Mouse (Mus musculus) ovary, postnatal 14 days (tissue): ENCODE data around the gene Nudt2.

Experiments used
- DNase-seq: peaks from one replicate; pipeline ENCODE4 v3.0.0; 2022; ENCODE audit warnings: low spot score

Gene Nudt2

DNA sequence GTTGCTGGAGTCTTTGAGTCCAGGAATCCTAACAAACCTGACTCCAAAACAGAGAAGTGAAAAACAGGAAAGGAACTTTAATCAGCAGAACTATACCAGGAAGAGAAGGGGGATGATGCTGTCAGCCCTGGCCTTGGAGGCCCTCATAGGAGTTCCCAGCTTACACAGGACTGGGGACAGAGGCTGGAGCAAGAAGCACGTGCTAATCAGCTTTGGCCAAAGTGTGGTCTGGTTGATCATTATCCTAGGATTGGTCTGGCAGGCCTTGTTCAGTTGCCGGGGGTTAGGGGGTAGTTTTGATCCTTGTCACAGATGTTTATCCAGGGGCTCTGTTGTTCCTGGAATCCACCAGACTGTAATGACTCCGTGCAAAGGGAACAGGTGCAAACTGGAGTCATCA is 29.4 kb downstream of the Nudt2 start:
- no peak for DNase-seq

DNA sequence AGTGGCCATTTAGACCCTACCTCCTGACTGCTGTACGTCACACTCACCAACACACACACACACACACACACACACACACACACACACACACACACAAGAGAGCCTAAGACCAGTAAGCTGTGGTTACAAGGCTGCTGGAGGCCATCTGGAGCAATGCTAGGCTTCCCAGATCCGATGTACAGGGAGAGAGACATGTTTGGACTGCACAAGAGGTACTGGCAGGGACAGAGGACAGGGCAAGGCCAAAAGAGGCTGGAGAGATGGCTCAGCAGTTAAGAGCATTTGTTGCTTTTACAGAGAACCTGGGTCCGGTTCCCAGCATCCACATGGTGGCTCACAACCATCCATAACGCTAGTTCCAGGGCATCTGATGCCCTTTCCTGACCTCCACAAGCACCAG is 30.1 kb downstream of the Nudt2 start:
- no peak for DNase-seq

DNA sequence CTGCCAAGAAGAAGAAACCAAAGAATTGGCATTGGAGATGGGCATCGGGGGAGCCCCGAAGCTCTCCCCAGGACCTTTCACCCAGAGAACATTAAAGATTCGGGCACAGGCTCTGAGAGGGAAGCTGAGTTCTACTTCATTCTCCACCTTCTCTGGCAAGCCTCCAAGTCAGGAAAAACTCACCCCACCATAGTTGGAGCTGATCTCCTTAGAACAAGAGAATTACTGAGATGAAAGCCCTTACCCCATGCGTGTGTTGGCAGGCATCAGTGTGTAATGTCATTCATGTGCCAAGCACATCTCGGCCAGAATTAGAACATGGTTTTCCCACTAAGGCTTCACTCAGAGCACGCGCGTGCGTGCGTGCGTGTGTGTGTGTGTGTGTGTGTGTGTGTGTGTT is 30.9 kb downstream of the Nudt2 start:
- no peak for DNase-seq

DNA sequence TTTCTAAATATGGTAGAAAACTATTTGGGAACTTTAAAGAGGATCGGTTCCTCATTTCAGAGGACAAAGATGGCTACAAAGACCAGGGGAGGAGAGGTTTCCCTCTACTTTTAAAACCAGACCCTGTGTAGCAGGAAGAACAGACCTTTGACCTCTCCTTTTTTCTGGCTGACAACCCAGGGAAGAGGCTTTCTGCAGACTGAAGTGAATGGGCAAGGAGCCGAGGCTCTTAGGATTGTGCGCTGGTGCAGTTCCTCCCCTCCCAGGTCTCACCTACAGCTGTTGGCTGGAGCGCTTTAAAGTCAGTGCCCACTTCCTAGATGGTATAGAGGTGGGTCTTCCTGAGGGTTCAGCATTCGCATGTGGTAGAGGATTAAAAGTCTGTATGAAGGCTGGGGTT is 32.1 kb downstream of the Nudt2 start:
- no peak for DNase-seq

DNA sequence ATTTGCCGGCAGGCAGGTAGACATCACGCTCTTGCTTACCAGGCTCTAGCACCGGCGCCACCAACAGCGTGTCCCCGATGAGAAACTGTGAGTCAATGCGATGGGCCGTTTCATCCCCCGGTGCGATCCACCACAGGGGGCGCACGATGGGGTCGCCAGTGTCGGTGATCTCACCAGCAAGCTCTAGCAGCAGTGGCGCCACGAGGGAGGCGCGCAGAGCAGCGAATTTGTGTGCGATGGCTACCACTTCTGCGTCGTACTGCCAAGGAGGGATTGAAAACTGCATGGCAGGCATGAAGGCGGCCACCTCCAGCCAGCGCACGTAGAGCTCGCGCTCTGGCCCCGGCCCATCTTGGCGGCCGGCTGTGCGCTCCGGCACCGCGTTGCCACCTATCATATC is 32.6 kb downstream of the Nudt2 start:
- no peak for DNase-seq

DNA sequence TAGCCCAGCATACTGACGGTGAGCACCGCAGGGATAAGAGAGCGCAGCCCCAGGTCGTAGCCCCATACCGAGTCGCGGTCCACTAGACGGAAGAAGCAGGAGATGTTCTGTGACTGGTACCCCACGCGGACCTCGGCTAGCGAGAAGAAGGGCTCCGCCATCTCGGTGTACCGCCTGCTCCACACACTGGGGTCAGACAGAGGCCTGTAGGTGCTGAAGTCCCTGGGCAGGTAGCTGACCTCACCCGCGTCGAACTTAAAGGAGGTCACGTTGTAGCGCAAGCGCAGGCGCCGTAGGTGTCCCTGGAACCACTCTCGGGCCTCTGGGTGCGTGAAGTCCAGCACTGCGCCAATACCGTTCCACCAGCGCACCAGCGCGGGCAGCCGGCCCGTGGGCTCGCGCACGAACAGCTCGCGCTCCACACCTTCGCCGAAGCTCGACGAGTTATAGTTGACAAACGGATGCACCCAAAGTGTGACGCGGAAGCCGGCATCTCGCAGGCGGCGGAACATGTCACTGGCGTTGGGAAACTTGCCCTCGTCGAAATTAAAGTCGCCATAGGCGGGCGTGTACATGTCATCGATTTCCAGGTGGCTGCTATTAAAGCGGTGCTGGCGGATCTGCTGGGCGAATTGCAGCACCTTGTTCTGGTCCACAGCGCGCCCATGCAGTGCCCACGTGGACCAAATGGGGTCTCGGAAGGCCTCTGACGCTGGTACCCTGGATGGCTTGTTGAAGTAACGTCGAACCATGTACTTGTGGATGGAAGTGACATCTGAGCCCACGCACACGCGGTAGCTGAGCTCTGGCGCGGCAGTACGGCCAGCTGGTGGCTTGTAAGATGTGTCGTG is 33.3 kb downstream of the Nudt2 start:
- no peak for DNase-seq

DNA sequence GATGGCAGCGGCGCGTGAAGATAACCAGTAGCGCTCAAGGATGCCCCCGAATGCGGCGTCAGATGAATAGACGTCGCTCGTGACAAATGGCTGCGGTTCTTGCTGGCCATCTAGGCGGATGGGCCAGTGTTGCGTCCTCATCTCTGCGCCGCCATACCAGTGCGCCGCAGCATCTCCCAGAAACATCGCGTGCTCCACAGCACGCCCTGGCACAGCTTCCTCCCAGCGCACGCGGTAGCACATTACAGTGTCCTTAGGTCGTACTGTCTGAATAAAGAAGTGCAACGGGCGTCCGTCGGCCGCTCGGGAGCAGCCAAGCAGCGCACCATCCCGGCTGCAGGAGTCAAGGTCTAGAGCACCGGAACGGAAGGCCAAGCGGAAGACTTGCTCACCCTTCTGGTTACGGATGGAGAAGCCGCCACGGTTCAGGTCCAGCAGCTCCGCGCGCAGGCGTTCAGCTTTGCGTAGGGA is 34.0 kb downstream of the Nudt2 start:
- DNase-seq = no peak

DNA sequence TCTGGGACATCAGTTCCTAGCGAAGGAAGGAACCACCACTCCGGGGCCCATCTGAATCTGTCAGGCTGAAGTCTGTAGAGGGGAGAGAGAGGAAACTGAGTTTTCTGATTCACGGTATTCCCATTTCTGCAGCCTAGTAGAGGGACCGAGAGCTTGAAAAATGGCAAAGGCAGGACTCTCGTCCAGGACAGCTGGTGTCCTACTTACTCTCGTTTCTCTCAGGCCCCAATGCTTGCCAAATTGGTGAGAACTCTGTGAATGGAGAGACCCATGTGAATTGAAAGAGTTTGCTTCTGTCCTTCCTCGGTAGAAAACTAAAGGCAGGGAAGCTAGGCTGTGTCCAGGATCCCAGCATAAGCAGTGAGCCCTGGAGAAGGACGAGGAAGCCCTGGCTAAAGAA is 34.7 kb downstream of the Nudt2 start:
- DNase-seq = no peak

DNA sequence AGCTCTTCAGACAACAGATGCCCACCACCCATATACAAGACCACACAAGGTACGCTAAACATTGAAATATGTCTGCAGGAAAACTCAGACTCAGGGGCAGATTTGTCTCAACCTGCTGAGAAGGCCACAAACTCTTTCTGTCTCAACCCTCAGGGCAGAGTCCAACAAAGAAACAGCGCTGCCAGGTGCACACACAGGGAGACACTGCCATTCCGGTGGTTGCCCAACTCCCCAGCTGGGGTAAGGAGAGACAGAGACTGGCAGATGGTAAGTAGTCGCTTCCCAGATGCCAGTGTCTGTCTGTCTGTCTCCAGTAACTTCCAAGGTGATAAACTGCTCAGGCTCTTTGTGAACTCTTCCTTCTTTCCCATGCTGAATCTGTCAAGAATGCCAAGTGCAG is 35.8 kb downstream of the Nudt2 start:
- no peak for DNase-seq

DNA sequence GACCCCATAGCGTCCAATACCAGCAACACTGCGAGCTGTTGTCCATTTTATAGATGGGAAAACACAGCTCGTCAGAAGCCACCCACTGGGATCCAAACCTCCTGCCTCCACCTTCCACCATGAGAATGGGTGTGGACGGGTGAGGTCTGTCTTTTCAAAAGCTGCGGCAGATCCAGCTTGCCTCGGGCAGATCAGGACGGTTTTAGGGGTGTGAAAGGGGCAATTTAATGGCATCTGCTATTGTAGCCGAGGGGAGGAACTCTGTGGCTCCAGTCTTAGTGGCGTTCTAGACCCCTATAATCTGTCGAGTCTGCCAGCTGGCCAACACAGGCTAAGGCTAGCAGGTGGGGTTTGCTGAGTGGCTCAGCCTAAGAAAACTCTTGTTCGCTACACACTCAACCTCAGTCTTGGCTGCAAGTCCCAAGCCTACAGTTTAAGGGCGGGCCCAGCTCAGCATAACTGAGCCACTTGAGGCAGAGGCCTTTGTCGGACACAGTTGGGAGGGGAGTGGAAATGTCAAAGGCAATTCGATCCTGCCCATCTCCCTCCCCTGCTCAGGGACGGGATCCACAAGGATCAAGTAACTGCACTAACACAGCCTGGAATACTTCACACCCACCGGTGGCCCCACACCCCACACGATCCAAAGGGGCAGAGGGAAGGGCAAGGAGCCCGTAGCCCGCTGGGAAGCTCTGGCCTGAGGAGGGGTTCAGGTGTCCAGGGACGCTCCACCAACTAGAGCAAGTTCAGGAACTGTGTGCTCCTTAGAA is 37.4 kb downstream of the Nudt2 start:
- DNase-seq = no peak

DNA sequence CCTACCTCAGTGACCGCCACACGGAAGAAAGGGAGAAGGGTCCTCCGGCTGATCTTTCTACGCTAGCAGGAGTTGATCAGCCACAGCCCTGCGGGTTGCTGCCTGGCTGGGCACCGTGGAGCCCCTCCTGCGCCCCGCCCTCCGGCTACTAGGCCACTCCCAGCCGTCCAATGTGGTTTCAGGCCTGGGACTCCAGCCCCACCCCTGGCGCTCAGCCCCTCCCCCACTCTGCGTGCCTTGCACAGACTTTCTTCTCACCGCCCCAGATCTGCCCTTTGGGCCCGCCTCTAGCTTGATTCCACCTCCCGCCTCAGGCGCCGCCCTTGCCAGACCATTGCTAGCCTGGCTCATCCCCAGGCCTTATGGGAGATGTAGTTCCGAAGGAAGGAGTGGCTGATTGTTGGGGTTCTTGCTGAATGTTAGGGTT is 38.0 kb downstream of the Nudt2 start, which contains the start of gene AI464131:
TSS of gene AI464131 (minus strand) at position 91 of the 427 bp plus-strand sequence.
- DNase-seq = peak; percentile 95

DNA sequence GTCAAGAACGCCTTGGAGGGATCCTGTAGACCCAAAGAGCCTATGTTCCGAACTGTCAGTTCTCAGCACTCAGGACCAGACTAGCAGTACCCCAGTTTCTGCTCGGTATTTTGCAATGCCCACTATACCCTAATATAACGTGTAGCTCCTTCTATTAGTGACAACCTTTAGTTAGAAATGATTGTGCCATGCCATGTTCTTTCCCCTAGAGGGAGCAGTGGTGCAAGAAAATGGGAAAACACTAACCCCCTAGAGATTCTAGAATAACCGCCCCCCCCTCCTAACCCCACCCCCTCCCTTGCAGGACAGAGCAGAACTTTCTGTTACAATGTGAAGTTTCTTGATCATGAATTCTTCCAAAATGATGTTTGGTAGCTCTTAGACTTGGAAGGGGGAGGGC is 39.4 kb downstream of the Nudt2 start:
- DNase-seq = no peak

DNA sequence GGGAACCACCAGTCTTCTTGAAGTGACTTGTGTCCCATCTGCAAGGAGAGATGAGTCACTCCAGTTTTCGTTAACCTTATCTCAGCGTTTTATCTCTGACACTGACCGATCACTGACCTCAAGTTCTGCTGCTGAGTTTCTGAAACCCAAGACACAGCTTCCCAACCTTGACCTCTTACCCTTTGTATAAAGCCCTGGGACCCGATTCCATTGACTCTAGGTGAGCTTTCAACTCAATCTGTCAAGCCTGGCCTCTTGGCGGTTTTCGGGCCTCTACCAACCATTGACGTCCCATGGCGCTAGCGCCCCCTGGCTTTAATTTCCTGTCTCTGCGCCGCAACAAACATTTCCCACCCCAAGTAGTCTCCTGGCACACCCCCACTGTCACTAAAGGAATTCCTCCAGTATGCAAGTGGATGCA is 40.2 kb downstream of the Nudt2 start:
- DNase-seq = no peak

DNA sequence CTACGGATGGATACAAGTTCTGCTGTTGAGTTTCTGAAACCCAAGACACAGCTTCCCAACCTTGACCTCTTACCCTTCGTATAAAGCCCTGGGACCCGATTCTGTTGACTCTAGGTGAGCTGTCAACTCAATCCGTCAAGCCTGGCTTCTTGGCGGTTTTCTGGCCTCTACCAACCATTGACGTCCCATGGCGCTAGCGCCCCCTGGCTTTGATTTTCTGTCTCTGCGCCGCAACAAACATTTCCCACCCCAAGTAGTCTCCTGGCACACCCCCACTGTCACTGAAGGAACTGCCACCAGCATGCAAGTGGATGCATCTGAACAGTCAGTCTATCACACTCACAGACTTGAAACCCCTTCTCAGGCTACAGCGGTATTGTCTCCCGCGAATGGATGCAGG is 41.2 kb downstream of the Nudt2 start:
- no peak for DNase-seq

DNA sequence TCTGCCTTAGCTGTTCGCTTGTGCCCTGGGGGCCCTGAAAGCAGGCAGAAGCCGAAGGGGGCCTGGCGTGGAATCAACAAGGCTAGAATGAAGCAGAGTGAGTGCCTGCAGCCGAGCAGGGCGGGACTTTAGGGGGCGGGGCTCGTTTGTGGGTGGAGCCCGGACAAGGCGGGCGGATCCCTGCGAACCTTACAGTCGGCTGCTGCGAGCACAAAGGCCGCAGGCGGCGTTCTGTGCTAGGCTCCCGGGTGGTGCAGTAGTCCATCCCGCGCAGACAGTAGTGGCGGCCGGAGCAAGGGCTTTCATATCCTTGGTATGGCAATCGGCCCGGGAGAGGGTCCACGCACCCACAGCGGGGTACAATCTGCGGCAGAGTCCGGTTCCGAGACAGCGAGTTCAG is 42.0 kb downstream of the Nudt2 start:
- peak; percentile 75 for DNase-seq

DNA sequence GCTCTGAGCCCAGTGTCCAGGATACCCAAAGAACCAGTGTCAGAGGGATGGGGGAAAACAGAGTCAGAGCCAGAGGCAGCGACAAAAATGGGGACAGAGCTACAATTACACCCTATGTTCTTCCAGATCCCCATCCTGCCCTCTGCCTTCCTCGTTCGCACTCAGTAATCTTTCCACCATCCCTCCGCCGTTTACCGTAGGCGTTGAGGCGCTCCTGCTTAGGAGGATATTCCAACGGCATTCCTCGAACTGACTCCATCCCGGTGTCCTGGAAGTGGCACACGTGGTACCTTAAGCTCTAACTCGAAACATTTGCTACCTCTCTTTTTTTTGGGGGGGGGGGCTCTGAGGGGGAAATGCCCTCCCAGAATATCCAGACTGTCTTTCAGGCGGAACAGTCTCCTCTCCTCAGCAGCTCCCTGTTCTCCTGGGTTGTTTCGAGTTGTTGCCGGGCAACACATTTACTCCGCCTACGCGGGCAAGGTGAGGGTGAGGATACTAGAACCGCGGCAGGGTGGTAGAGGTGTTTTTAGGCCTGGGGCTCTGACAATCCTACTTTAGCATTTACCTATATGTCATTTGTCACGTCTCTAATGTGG is 42.5 kb downstream of the Nudt2 start:
- no peak for DNase-seq

DNA sequence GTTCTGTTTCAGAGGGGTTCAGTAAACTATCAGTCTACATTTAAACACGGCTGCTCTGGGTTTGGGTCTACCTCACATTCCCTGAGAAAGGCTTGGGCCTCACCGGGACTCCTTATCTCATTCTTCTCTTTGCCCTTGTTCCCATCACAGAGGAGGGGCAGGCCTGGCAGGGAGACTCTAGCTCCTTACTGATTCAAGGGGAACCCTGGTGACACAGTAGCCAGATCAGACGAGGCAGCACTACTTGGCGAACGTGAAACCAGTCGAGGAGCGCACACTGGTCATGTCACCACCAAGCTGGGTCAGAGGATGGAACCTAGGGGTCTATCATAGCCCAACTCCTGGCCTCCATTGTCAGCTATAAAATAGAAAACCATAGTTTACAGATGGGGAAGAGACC is 43.0 kb downstream of the Nudt2 start:
- no peak for DNase-seq

DNA sequence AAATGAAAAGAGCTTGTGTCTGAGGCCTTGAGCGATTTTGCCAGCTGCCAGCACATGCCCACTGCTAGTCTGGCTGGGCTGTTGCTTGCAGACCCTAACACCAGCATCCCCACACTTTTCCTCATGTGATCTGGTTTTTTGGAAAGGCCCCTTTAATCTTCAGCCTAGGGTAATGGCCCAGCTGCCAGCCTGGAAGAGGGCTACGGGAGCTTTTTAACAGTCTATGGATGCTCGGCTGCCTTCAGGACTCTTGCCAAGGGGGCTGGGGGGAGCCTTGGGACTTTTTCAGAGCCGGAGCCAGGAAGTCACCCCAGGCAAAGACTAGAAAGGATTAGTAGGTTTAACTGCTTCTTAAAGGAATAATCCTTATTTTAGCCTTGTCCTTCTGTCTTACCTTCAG is 48.4 kb downstream of the Nudt2 start:
- no peak for DNase-seq

DNA sequence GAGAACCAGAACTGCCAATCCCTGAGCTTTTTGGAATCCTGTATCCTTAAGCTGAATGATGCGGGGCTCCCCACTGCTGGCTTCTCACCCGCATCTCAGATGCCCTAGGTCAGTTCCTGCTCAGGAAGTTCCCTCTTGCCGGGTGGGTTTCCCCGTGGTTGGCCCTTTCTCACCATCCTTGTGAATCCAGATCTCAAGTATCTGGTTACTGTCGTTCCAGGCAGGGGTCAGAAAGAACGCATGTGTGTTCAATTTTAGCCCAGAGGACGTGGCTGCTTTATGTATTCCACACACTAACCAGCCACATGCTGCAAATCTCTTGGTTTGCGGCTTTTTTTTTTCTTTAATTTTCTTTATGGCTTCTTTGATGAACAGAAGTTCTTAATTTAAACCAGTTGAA is 48.8 kb downstream of the Nudt2 start:
- no peak for DNase-seq

DNA sequence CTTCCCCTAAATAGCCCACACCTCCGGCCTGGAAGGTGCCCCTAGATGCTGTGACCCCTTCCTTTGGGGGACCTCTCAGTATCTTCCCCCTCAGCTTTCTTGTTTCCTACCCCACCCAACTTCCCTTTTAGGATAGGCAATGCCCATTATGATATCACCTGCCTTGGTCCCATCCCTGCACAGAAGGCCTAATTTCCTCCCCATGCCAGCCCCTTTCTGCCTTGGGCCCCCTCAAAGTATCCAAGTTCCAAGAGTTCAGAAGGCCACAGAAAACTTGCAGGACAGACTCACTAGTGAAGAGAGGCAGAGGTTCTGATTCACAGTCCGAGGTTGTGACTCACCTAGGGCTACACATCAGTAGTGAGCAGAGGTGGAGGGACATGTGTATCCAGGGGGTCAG is 52.3 kb downstream of the Nudt2 start, which contains the start of gene 1110017D15Rik:
TSS of gene 1110017D15Rik (minus strand) at position 101 of the 400 bp plus-strand sequence.
- DNase-seq = no peak

DNA sequence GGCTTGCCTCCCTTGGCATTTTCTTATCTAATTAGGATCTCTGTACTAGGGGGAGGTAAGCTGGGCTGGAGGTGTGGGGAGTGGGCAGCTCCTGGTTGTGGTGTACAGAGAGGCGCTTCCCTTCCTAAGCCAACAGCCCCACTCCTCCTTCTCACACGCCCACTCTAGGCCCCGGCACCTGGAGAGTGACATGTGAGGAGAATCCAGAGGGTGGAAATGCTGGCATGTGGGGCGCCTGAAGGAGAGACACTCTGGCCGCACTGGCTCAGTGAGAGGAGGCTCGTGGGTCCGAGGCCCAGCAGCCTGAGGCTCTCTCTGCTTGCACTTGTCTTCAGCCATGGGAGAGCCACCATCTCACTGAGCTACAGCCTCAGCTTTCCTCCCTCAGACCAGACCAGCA is 53.4 kb downstream of the Nudt2 start:
- no peak for DNase-seq

DNA sequence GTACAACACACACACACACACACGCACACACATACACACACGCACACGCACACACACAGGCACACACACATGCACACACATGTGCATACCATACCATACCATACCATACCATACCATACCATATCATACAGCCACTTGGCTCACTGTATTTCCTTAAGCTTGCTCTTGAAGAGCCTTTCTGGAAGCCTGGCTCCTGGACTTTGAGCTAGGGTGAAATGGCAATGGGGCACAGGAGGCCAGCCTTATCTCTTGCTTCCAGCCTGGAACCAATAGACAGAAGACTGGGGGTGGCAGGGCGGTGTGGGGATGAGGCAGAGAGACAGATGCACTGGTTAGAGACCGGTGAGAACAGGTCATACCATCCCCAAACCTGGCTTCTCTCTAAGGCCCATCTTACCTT is 54.2 kb downstream of the Nudt2 start:
- no peak for DNase-seq

DNA sequence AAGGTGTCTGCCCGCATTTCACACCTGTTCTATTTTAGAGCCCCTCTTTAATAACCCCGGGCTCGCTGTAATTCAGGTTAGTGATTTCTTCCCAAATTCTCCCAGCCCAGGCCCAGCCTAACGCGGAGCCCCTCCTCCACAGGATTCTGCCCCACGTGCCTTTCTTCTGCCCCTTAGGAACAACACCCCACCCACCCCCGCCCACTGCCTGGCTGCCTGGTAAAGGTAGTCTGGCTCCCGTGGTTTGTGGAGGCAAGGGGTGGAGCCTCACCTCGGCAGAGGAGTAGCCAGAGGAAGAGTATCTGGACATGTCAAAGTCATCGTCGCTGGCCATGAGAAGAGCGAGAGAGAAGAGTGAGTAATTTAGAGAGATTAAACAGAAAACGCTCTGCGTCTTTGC is 55.7 kb downstream of the Nudt2 start:
- no peak for DNase-seq
